Comparison of ENCODE assay signal across 17 mouse cellular contexts in the genomic region with DNA sequence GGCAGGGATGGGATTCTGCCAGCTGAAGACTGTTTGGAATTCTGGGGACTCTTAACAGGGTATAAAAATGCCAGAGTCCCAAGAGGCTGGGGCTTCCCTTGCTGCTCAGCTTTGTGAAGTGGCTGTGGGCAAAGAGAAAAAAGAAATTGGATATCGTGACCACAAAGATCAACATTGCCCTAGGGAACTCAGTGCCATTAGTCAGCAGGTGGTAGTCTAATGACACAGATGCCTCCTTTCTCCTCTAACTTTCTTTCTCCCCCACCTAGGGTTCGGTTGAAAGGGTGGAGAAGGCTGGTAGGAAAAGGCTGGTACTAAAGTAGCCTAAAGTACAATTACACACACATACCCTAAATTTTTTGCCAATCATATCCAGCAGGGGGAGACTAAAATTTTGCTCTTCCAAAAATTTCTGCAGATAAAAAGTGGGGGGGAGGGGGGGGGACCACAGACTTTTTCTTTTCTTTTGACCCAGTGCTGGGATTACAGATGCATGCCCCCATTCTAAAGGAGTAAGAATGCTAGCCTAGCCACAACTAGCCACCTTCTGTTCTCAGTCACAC.
DNase-seq lines count a peak whose midpoint lies in the region; ATAC-seq and TF ChIP-seq lines count a peak whose summit lies in the region.
"Had no signal": no experiment of that assay in that cellular context is flagged by ENCODE, and none has a peak within 500 bp of the region (broad histone marks: within the 10 kb centered on the region; RNA-seq: fewer than 3 reads in every experiment).

No protein-coding gene starts in this region.

- WGBS in lung, embryonic 15.5 days, result 77% methylated on average over 2 of the region's 2 CpGs

- H3K9me3 ChIP-seq in lung, embryonic 15.5 days, result no peaks in the 10 kb centered on the region
- H3K9me3 ChIP-seq: heart, embryonic 12.5 days; hindbrain, embryonic 10.5 days; midbrain, embryonic 15.5 days had no signal

- no peaks in the 10 kb centered on the region for H3K27me3 ChIP-seq in lung, embryonic 15.5 days
- H3K27me3 ChIP-seq: heart, embryonic 12.5 days; midbrain, embryonic 15.5 days had no signal

- intact Hi-C loops in gastrocnemius, adult 2 months (cut with DNase I), result loop anchor here (5.0 kb wide), 1 partner anchor 86 kb away; no protein-coding TSS in a partner anchor
- intact Hi-C loops in gastrocnemius, postnatal 14 days (cut with DNase I; ENCODE audit: low total_unique reads), result loop anchor here (5.0 kb wide), 1 partner anchor 86 kb away; no protein-coding TSS in a partner anchor

- no peak overlapping the region for H3K9ac ChIP-seq in lung, embryonic 15.5 days
- H3K9ac ChIP-seq: heart, embryonic 12.5 days; midbrain, embryonic 15.5 days had no signal

- no peak overlapping the region for H3K4me2 ChIP-seq in lung, embryonic 15.5 days
- H3K4me2 ChIP-seq: heart, embryonic 12.5 days; midbrain, embryonic 15.5 days had no signal

- no peaks in the 10 kb centered on the region for H3K4me1 ChIP-seq in lung, embryonic 15.5 days
- H3K4me1 ChIP-seq: embryonic facial prominence, embryonic 10.5 days; heart, embryonic 12.5 days; midbrain, embryonic 15.5 days had no signal

- peak; percentile 16; the same call in 1 of the 2 replicates for TF ChIP-seq CTCF in gastrocnemius, adult 2 months (IDR thresholded peaks at IDR 0.05)

- ATAC-seq in lung, embryonic 15.5 days (ENCODE audit: borderline replicate concordance, extremely low read depth, low FRiP score, low TSS enrichment), result 0 out of 2 replicates have a peak, but pooled peaks have one; percentile 11
- ATAC-seq in megakaryocyte-erythroid progenitor cell, adult 5-6 weeks (replicated peaks; ENCODE audit: low FRiP score, low TSS enrichment, poor library complexity, severe bottlenecking), result 0 out of 2 replicates have a peak, but pooled peaks have one; percentile 42
- ATAC-seq: midbrain, embryonic 15.5 days had no signal

- no peak for DNase-seq in gastrocnemius, adult 2 months
- no peak for DNase-seq in gastrocnemius, postnatal 14 days
- no peak for DNase-seq in lung, postnatal 4 days
- peak; percentile 48 for DNase-seq in NIH3T3 (ENCODE audit: low read depth)
- DNase-seq in ovary, postnatal 36 days (ENCODE audit: low spot score), result no peak
- DNase-seq in urinary bladder, postnatal 10 days (ENCODE audit: low spot score), result no peak
- DNase-seq: adrenal gland, postnatal 36 days; B cell, adult 2 months; cerebellum, adult 9-10 months; kidney, adult 11 months had no signal

- peaks cover 9% of the 10 kb centered on the region; the same call in 1 of the 2 replicates for H3K36me3 ChIP-seq in lung, embryonic 15.5 days
- H3K36me3 ChIP-seq: midbrain, embryonic 15.5 days had no signal

- no peak overlapping the region for H3K27ac ChIP-seq in gastrocnemius, adult 2 months
- no peak overlapping the region for H3K27ac ChIP-seq in lung, embryonic 15.5 days
- H3K27ac ChIP-seq: embryonic facial prominence, embryonic 10.5 days; midbrain, embryonic 15.5 days had no signal

- H3K4me3 ChIP-seq in gastrocnemius, adult 2 months, result no peak overlapping the region
- no peak overlapping the region for H3K4me3 ChIP-seq in lung, embryonic 15.5 days
- H3K4me3 ChIP-seq: embryonic facial prominence, embryonic 10.5 days; forebrain, embryonic 10.5 days; heart, embryonic 12.5 days; hindbrain, embryonic 10.5 days; midbrain, embryonic 15.5 days had no signal
